Mouse (Mus musculus): ENCODE measurements around the gene Smpd2. TPM values are rescaled to one million over a fixed set of nuclear protein-coding genes. Genes with fewer than 3 reads are reported as not detected.

The Smpd2 gene
- polyA plus RNA-seq, 1 experiment from 2014 or later, result 38.8 TPM

DNA sequence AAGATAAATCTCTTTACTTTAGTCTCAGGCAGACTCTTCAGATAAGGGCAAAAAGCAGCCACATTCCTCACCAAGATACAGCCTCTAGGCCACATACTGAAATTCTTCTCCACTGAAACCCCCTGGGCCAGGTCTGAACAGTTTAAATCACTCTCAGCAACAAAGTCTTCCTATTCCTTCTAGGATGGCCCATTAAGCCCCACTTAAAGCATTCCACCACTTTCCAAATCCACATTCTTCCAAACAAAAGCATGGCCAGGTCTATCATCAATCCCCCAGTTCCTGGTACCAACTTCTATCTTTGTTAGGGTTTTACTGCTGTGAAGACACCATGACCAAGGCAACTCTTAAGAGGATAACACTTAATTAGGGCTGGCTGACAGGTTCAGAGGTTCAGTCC lies 17.6 kb downstream of the Smpd2 start:
- no peak overlapping the region for H3K27ac ChIP-seq
- H3K27me3 ChIP-seq (replicated peaks), result no peaks in the 10 kb centered on the region
- H3K9ac ChIP-seq, result no peak overlapping the region
- H3K4me1 ChIP-seq, result peaks cover 19% of the 10 kb centered on the region
- H3K9me3 ChIP-seq, result no peaks in the 10 kb centered on the region
- H3K36me3 ChIP-seq (replicated peaks), result no peaks in the 10 kb centered on the region; the same call in 1 of the 2 replicates
- no peak overlapping the region for H3K4me2 ChIP-seq
- no peak for ATAC-seq (replicated peaks)
- no peak overlapping the region for H3K4me3 ChIP-seq

DNA sequence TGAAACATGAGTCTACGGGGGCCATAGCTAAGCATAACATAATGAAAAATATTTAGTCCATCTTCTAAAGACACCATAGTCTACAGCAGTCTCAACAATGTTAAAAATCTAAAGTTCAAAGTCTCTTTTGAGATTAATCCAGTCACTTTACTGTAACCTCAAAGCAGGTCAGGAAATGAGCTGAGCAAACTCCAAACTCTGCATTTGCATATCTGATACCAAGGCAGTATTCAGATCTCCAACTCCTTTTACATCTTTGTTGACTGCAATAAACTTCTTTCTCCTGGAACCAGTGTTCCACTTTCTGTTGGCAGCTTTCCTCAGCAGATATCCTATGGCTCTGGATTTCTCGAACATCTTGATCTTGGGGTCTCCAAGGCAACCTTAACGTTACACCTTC lies 19.5 kb downstream of the Smpd2 start:
- H3K27ac ChIP-seq, result no peak overlapping the region
- WGBS, result 87% methylated on average over 3 of the region's 3 CpGs
- ATAC-seq (replicated peaks), result no peak

DNA sequence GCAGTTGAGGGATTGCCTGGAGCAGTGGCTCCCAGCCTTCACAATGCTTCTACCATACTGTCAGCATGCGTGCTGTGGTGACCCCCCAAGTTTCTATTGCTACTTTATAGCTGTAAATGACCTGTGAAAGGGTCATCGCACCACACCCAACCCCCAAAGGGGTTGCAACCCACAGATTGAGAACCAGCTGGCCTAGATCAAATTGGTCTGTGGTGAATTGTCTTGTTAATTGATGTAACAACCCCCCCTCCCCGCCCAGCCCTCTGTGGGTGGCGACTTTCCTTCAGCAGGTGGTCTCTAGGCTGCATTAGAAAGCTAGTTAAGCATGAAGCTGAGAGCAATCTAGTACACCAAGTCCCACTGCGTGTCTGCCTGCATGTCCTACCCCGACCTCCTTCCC lies 22.8 kb downstream of the Smpd2 start:
- no peaks in the 10 kb centered on the region for H3K27me3 ChIP-seq (replicated peaks)
- H3K4me1 ChIP-seq, result no peaks in the 10 kb centered on the region
- no peak for ATAC-seq (replicated peaks)
- no peak overlapping the region for H3K4me3 ChIP-seq
- WGBS, result 37% methylated on average over 6 of the region's 6 CpGs
- H3K4me2 ChIP-seq, result no peak overlapping the region
- no peak overlapping the region for H3K27ac ChIP-seq
- peaks cover 10% of the 10 kb centered on the region for H3K36me3 ChIP-seq (replicated peaks)
- no peak overlapping the region for H3K9ac ChIP-seq
- no peaks in the 10 kb centered on the region for H3K9me3 ChIP-seq

More for the DNA sequence above, 19.5 kb downstream of the Smpd2 start:
- H3K36me3 ChIP-seq (replicated peaks), result no peaks in the 10 kb centered on the region; the same call in 1 of the 2 replicates
- no peak overlapping the region for H3K9ac ChIP-seq
- peaks cover under 1% of the 10 kb centered on the region for H3K4me1 ChIP-seq
- H3K27me3 ChIP-seq (replicated peaks), result no peaks in the 10 kb centered on the region
- H3K9me3 ChIP-seq, result no peaks in the 10 kb centered on the region
- H3K4me2 ChIP-seq, result no peak overlapping the region
- no peak overlapping the region for H3K4me3 ChIP-seq

DNA sequence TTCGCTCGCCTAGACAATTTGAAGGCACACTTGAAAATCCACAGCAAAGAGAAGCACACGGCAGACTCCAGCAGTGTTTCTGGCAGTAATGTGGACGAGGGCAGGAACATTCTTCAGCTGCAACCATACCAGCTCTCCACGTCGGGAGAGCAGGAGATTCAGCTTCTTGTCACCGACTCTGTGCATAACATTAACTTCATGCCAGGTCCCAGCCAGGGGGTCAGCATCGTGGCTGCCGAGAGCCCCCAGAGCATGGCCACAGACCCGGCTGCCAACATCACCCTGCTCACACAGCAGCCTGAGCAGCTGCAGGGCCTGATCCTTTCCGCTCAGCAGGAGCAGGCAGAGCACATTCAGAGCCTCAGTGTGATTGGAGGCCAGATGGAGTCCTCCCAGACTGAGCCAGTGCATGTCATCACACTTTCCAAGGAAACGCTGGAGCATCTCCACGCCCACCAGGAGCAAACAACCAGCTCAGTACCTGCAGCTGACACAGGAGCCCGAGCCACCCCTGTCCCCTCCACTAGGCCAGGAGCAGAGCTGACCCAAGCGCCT lies 25.7 kb downstream of the Smpd2 start:
- ATAC-seq (replicated peaks), result no peak
- no peak overlapping the region for H3K9ac ChIP-seq
- no peak overlapping the region for H3K4me2 ChIP-seq
- no peaks in the 10 kb centered on the region for H3K9me3 ChIP-seq
- peaks cover 10% of the 10 kb centered on the region for H3K36me3 ChIP-seq (replicated peaks)
- H3K27ac ChIP-seq, result no peak overlapping the region
- 38% methylated on average over 15 of the region's 15 CpGs for WGBS
- H3K4me3 ChIP-seq, result no peak overlapping the region
- no peaks in the 10 kb centered on the region for H3K4me1 ChIP-seq
- H3K27me3 ChIP-seq (replicated peaks), result no peaks in the 10 kb centered on the region

DNA sequence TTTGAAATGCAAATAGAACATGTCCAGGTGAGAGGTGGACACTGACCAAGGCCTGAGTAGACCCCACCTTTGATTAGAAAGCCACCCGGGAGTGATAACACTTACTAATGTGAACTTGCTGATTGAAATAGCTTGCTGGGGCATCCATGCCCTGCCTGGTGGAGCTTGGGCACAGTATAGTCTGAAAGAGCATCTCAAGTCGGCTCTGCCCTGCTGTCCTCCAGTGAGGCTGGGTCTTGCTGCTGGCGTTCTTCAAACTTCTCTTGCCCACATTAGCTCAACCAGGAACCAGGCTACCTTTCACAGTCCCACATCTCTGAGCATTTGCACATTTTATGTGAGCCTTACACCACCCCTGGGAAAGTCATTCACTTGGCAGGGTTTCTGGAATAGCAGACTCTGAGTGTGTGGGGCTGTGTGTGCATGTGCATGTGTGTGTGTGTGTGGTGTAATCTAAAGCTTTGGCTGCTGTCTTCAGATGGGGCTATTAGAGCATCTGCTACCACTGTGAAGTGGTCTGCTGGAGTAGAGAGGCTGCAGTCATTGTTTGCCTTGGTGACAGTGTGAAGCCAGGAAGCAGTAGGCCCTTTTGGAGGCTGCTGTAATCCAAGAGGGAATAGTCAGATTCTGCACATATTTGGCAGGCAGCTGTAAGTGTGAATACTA lies 29.0 kb downstream of the Smpd2 start:
- no peaks in the 10 kb centered on the region for H3K4me1 ChIP-seq
- no peak overlapping the region for H3K4me3 ChIP-seq
- H3K4me2 ChIP-seq, result no peak overlapping the region
- peaks cover 21% of the 10 kb centered on the region for H3K36me3 ChIP-seq (replicated peaks)
- ATAC-seq (replicated peaks), result no peak
- 91% methylated on average over 3 of the region's 3 CpGs for whole genome bisulfite sequencing
- no peaks in the 10 kb centered on the region for H3K27me3 ChIP-seq (replicated peaks)
- no peak overlapping the region for H3K9ac ChIP-seq
- H3K9me3 ChIP-seq, result no peaks in the 10 kb centered on the region
- no peak overlapping the region for H3K27ac ChIP-seq

DNA sequence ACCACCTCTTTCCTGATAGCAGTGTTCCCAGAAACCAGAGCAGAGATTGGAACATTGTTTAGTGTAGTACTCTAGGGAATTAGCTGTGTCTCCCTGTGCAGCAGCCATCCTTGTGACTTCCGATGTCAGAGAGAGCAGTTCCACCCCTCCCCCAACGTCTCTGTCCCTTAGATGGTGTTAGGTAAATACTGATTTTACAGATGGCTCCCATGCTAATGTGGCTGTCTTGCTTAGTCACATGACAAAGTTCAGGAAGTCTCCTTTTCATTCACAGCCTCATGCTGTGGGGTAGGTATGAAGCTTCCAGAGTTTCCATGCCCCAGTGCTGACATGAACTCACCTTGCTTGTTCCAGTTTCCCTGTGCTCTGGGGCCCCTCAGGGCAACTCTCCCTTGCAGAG lies 29.7 kb downstream of the Smpd2 start:
- H3K36me3 ChIP-seq (replicated peaks), result peaks cover 22% of the 10 kb centered on the region
- no peak overlapping the region for H3K9ac ChIP-seq
- no peaks in the 10 kb centered on the region for H3K27me3 ChIP-seq (replicated peaks)
- no peak for ATAC-seq (replicated peaks)
- WGBS, result 28% methylated on average over 2 of the region's 2 CpGs
- no peaks in the 10 kb centered on the region for H3K4me1 ChIP-seq
- no peaks in the 10 kb centered on the region for H3K9me3 ChIP-seq
- H3K4me2 ChIP-seq, result no peak overlapping the region
- no peak overlapping the region for H3K27ac ChIP-seq
- H3K4me3 ChIP-seq, result no peak overlapping the region

DNA sequence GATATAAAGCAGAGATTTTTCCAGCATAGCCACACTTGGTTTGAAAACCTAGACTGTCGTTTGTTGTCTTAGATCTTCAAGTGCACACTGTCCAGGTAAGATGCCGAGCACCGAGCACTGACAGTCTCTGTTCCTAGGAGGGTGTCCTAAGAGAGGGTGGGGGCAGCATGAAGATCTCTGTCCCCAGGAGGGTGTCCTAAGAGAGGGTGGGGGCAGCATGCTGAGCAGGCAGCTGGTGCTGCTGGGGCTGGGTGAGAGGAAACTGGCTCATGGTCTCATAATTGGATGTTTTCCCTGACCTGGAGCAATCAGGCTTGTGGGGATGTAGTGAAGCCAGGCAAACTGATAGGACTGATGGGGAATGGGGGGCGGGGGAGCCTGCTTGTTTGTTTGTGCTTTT lies 30.2 kb downstream of the Smpd2 start:
- H3K36me3 ChIP-seq (replicated peaks), result peaks cover 22% of the 10 kb centered on the region
- 77% methylated on average over 4 of the region's 4 CpGs for WGBS

DNA sequence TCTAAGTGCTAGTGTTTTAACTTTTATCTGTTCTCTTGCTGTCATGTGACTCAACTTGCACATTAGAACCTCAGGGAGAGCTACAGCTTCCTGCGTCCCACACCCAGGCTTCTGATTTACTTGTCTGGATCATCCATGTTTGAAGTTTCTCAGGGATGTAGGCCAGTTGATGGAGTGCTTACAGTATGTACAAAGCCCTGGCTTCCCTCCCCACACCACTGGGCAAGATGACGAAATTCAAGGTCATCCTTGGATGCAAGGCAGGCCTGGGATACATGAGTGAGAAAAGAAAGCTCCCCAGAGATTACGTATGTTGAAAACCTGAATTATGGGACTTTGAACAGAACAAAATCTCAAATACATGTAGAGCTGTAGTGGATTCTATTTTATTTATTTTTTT lies 37.4 kb downstream of the Smpd2 start:
- Histone ChIP-seq H3K9ac (no peak overlapping the region), H3K4me2 (no peak overlapping the region), H3K27me3 (replicated peaks) (no peaks in the 10 kb centered on the region), H3K4me1 (peaks cover 44% of the 10 kb centered on the region), H3K36me3 (replicated peaks) (0 out of 2 replicates have a peak, but pooled peaks cover 19% of the 10 kb centered on the region), H3K27ac (no peak overlapping the region), H3K4me3 (no peak overlapping the region), H3K9me3 (no peaks in the 10 kb centered on the region)
- WGBS, result 92% methylated on average over 3 of the region's 3 CpGs
- ATAC-seq (replicated peaks), result no peak

More for the DNA sequence above, 30.2 kb downstream of the Smpd2 start:
- no peaks in the 10 kb centered on the region for H3K27me3 ChIP-seq (replicated peaks)
- 0 out of 2 replicates have a peak, but pooled peaks cover 2% of the 10 kb centered on the region for H3K4me1 ChIP-seq
- H3K4me3 ChIP-seq, result no peak overlapping the region
- no peak overlapping the region for H3K4me2 ChIP-seq
- no peaks in the 10 kb centered on the region for H3K9me3 ChIP-seq
- H3K9ac ChIP-seq, result no peak overlapping the region
- ATAC-seq (replicated peaks), result no peak
- H3K27ac ChIP-seq, result no peak overlapping the region

DNA sequence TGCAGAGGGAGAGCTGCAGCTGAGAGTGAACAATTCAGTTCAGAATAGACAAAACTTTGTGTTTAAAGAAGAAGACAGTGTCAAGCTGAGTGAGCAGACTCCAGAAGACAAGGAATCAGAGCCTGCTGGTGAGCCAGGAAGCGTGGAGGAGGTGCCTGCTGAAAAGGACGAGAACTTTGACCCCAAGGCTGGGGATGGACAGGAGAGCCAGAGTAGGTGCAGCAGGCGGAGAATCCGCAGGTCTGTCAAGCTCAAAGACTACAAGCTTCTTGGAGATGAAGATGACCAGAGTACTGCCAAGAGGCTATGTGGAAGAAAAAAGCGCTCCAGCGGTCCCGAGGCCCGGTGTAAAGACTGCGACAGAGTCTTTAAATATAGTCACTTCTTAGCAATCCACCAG lies 38.5 kb downstream of the Smpd2 start:
- peak overlapping the region; percentile 83; the same call in 1 of the 2 replicates for H3K4me2 ChIP-seq
- WGBS, result 96% methylated on average over 9 of the region's 9 CpGs

DNA sequence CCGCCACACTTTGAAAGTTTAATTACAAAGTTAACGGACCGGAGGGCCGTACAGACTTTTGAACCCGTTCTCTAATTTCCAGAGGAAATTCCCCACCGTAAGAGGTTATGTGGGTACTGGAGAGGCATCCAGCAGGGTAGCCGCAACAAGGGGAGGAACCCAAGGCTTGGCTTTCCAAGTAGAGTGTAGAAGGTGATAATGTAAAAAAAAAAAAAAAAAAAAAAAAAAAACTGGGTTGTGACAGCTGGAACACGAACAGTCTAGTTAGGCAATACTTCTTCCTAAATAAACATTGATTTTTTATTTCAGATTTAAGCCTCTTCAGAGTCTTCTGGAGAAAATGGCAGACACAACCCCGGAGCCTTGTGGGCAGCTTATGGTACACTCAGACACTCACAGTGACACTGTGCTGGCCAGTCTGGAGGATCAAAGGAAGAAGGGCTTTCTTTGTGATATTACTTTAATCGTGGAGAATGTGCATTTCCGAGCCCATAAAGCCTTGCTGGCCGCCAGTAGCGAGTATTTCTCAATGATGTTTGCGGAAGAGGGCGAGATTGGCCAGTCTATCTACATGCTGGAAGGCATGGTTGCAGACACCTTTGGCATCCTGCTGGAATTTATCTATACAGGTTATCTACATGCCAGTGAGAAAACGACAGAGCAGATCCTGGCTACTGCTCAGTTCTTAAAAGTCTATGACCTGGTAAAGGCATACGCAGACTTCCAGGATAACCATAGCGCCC lies 39.2 kb downstream of the Smpd2 start:
- peak; percentile 21 for ATAC-seq (replicated peaks)
- Histone ChIP-seq H3K4me1 (peaks cover 44% of the 10 kb centered on the region), H3K27ac (no peak overlapping the region), H3K4me3 (peak overlapping the region; percentile 96), H3K4me2 (peak overlapping the region; percentile 83), H3K9me3 (no peaks in the 10 kb centered on the region), H3K27me3 (replicated peaks) (no peaks in the 10 kb centered on the region), H3K36me3 (replicated peaks) (0 out of 2 replicates have a peak, but pooled peaks cover 11% of the 10 kb centered on the region), H3K9ac (peak overlapping the region; percentile 87)
- WGBS, result 56% methylated on average over 18 of the region's 18 CpGs

More for the DNA sequence above, 38.5 kb downstream of the Smpd2 start:
- no peak for ATAC-seq (replicated peaks)
- H3K9ac ChIP-seq, result no peak overlapping the region
- no peak overlapping the region for H3K4me3 ChIP-seq
- no peaks in the 10 kb centered on the region for H3K27me3 ChIP-seq (replicated peaks)
- H3K4me1 ChIP-seq, result peaks cover 44% of the 10 kb centered on the region
- 0 out of 2 replicates have a peak, but pooled peaks cover 17% of the 10 kb centered on the region for H3K36me3 ChIP-seq (replicated peaks)
- no peaks in the 10 kb centered on the region for H3K9me3 ChIP-seq
- H3K27ac ChIP-seq, result no peak overlapping the region

DNA sequence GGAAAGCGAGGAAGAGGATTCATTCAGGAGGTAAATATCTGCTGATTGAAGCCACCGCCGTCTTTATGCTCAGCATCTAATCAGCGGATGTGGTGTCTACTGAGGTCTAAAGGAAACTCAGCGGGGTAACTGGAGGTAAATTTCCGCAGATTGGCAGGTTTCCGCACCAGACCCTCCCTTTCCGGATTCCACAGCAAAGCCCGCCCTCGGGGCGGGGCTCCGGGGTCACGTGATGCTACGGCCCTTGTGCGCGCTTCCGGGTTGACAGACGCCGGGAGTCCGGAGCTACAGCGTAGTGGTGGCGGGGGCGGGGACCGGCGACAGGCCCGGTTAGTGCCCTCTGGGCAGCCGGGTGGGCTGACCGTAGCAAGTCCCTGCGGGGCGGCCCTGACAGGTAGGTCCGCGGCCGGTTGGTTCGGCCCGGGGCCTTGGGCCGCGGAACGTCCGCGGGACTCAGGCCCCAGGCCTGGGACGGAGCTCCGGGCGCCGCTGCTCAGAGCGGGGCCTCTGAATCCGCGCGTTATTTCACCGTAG lies 40.0 kb downstream of the Smpd2 start, which contains the start of gene Zbtb24:
Zbtb24 (plus strand) TSS at position 247 of the 534 bp plus-strand sequence.
- Histone ChIP-seq H3K4me1 (peaks cover 44% of the 10 kb centered on the region), H3K9me3 (no peaks in the 10 kb centered on the region), H3K9ac (peak within 1 kb of the TSS; percentile 87), H3K27ac (peak within 1 kb of the TSS; percentile 87), H3K36me3 (replicated peaks) (0 out of 2 replicates have a peak, but pooled peaks cover 9% of the 10 kb centered on the region), H3K4me2 (peak within 1 kb of the TSS; percentile 83), H3K27me3 (replicated peaks) (no peaks in the 10 kb centered on the region), H3K4me3 (peak within 1 kb of the TSS; percentile 96)
- WGBS, result under 1% methylated on average over 49 of the region's 49 CpGs
- ATAC-seq (replicated peaks), result peak; percentile 96

DNA sequence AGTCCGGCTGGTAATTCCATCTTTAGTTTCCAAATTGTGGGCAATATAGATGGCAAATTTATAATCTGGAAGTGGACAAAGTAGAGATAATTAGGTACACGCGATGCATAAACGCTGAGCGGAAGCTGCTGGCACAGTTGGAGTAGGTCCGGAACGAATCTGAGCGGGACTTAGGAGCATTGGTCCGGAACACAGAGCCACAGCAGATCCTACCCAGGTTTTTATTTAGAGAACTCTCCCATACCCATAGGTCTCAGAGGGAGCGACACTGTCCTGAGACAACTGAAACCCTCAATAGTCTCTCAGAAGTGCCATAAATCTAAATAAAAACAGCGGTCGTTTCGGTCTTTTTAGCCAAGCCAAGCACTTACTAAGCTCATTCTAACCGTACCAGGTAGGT lies 40.5 kb downstream of the Smpd2 start:
- Histone ChIP-seq H3K4me1 (peaks cover 41% of the 10 kb centered on the region), H3K4me2 (peak overlapping the region; percentile 83), H3K9ac (peak overlapping the region; percentile 87), H3K9me3 (no peaks in the 10 kb centered on the region), H3K36me3 (replicated peaks) (0 out of 2 replicates have a peak, but pooled peaks cover 8% of the 10 kb centered on the region), H3K27me3 (replicated peaks) (no peaks in the 10 kb centered on the region), H3K4me3 (peak overlapping the region; percentile 96), H3K27ac (peak overlapping the region; percentile 87)
- ATAC-seq (replicated peaks), result peak; percentile 83
- WGBS, result 9% methylated on average over 14 of the region's 14 CpGs
